Mouse (Mus musculus) liver, embryonic 13.5 days (tissue): ENCODE measurements around the gene Ppp1r14a. TPM values are rescaled to one million over a fixed set of nuclear protein-coding genes. Genes with fewer than 3 reads are reported as not detected.

Experiments used
- ATAC-seq: fragments of 200-750 bp; cut with Nextera tagmentation; 2 replicates; pipeline ENCODE4 v1.8.0; 2017; ENCODE audit warnings: low read depth, mild to moderate bottlenecking, moderate number of reproducible peaks, moderate library complexity
- DNase-seq: peaks from one replicate; pipeline ENCODE4 v3.0.0; 2022
- H3K27ac ChIP-seq: fragments of 300-500 bp; sonication (generic); 2 replicates; pipeline ENCODE4 v1.5.1; 2015; ENCODE audit warnings: moderate library complexity, mild to moderate bottlenecking, inconsistent platforms
- H3K27me3 ChIP-seq: fragments of 300-500 bp; sonication (generic); 2 replicates; pipeline ENCODE4 v1.6.1; 2015; ENCODE audit warnings: mild to moderate bottlenecking, inconsistent platforms
- H3K36me3 ChIP-seq: fragments of 300-500 bp; sonication (generic); 2 replicates; pipeline ENCODE4 v1.6.1; 2015; ENCODE audit warnings: mild to moderate bottlenecking, inconsistent platforms
- H3K4me1 ChIP-seq: fragments of 300-500 bp; sonication (generic); replicated peaks from 2 replicates; pipeline ENCODE4 v1.6.1; 2015; ENCODE audit warnings: inconsistent platforms
- H3K4me2 ChIP-seq: fragments of 300-500 bp; sonication (generic); 2 replicates; pipeline ENCODE4 v1.6.1; 2015; ENCODE audit warnings: inconsistent platforms, mild to moderate bottlenecking, moderate library complexity
- H3K4me3 ChIP-seq: fragments of 300-500 bp; sonication (generic); replicated peaks from 2 replicates; pipeline ENCODE4 v1.5.1; 2015; ENCODE audit warnings: mild to moderate bottlenecking, inconsistent platforms
- H3K9ac ChIP-seq: fragments of 300-500 bp; sonication (generic); 2 replicates; pipeline ENCODE4 v1.6.1; 2015; ENCODE audit warnings: mild to moderate bottlenecking, inconsistent platforms
- H3K9me3 ChIP-seq: fragments of 300-500 bp; sonication (generic); replicated peaks from 2 replicates; pipeline ENCODE4 v1.6.1; 2016; ENCODE audit warnings: inconsistent platforms
- WGBS: fragments of 180-500 bp; shearing (Covaris S2); methylation state at CpG from one replicate; pipeline ENCODE4 v1.1.7; 2015; ENCODE audit not compliant: insufficient replicate concordance; 5-methylcytosine and 5-hydroxymethylcytosine counted together
- polyA plus RNA-seq: library from polyadenylated mRNA; unstranded; fragments of >200 nt; fragmentation: Nextera tagmentation; extraction: Ambion mirVana; gene quantifications from 2 replicates; pipeline ENCODE4 v1.2.1, GENCODE M21; 2015

Gene Ppp1r14a
- polyA plus RNA-seq, 1 experiment from 2014 or later, result 3.6 TPM

DNA sequence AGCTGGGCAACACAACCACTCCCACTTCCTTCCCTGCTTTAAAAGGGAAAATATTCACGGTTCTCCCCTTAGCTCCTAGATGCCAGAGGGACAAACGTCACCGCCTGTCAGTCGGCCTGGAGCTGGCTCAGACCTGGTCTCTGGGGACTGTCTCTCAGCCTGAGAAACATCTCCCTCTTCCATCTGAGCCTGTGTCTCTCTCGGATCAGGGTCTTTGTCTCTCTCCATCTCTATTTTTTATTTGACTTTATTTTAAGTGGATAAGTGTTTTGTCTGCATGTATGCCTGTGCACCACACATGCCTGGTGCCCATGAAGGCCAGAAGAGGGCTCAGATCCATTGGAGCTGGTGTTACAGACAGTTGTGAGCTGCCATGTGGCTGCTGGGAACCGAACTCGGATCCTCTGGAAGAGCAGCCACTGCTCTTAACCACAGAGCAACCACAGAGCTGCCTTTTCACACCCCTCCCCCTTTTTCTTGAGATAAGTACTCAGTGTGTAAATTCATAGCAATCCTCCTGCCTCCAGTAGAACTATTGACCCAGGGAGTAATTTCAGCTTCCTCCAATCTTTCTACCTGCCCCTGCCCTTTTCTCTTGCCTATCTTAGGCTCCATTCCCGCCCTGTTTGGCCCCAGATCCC, 3.5 kb downstream of the Ppp1r14a start:
- H3K4me3 ChIP-seq, result no peak overlapping the region
- H3K27me3 ChIP-seq, result peaks cover 28% of the 10 kb centered on the region

DNA sequence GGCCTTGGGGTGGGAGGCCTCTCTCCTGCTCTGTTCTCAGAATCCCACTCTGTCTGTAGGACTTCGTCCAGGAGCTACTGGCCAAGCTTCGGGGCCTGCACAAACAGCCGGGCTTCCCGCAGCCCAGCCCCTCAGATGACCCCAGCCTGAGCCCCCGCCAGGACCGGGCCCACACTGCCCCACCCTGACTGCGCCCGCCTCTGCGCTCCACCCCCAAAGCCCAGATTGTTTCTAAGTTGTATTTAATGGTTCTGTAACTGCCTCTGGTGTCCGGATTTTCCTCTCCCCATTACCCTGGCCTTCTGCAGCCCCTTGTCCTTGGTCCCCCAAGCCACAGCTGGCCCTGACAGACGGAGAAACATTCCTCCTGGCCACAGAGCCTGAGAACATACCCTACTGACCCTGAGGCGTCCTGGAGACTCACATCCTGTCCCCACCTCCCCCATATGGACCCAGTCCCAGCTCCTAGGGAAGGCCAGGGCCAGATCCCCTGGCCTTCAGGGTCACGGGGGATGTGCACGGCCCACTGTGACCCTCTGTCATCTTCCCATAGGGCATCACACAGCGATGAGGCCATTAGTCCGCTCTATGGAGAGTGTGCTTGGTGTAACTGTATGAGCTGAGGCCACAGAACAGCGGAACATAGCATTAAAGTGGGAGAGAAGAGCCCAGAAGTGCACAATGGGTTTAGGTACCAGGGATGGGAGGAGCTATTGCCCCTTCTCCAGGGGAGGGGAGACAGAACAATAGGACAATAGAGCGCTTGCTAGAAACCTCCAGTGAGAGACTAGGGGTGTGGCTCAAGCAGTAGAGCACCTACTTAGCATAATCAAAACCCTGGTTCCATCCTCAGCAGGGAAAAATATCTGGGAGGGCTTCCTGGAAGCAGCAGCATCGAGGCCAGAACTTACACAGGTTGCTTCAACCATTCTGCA, 4.3 kb downstream of the Ppp1r14a start:
- Histone ChIP-seq H3K27ac (no peak overlapping the region), H3K4me3 (no peak overlapping the region), H3K9me3 (no peaks in the 10 kb centered on the region), H3K9ac (no peak overlapping the region), H3K4me1 (peaks cover 40% of the 10 kb centered on the region), H3K4me2 (no peak overlapping the region), H3K27me3 (peaks cover 25% of the 10 kb centered on the region), H3K36me3 (no peaks in the 10 kb centered on the region)
- 52% methylated on average over 19 of the region's 19 CpGs for WGBS
- ATAC-seq (no peak), DNase-seq (no peak)

More for the DNA sequence above, 3.5 kb downstream of the Ppp1r14a start:
- H3K4me1 ChIP-seq, result peaks cover 40% of the 10 kb centered on the region
- no peak overlapping the region for H3K4me2 ChIP-seq
- 19% methylated on average over 8 of the region's 8 CpGs for WGBS
- no peak overlapping the region for H3K9ac ChIP-seq
- ATAC-seq (no peak), DNase-seq (no peak)
- H3K27ac ChIP-seq, result no peak overlapping the region
- H3K9me3 ChIP-seq, result no peaks in the 10 kb centered on the region
- no peaks in the 10 kb centered on the region for H3K36me3 ChIP-seq

DNA sequence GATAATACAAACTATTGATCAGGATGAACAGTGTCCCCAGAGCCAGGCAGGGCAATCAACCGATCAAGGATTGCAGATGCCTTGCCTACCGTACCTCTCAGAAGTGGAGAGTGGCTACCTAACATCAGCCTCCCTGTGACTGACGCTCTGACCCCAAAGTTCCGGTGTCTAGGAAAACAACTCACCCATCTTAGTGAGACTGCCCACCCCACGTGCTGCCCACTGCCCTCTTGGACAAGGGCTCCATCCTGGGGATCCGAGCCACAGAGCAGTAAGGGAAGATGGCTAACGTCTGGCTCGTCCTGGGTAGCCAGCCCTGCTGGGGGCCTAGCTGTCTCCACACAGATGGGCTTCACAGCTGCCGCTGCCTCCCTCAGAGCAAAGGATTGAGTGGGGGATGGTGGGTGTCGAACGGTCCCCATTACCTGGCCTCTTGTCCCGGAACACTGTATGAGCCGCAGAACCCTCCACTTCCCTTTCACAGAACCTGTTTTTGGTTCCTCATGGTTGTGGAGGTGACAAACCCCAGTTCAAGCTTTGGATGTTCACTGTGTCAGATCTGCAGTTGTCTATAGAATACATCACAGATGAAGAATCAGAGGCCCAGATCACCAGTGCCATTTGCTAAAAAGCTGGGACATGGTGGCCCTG, 5.1 kb downstream of the Ppp1r14a start:
- peaks cover 23% of the 10 kb centered on the region for H3K27me3 ChIP-seq
- no peaks in the 10 kb centered on the region for H3K36me3 ChIP-seq
- DNase-seq (no peak), ATAC-seq (no peak)
- no peak overlapping the region for H3K4me3 ChIP-seq
- H3K4me1 ChIP-seq, result peaks cover 32% of the 10 kb centered on the region
- no peak overlapping the region for H3K4me2 ChIP-seq
- 68% methylated on average over 13 of the region's 13 CpGs for WGBS
- H3K27ac ChIP-seq, result no peak overlapping the region
- H3K9ac ChIP-seq, result no peak overlapping the region
- no peaks in the 10 kb centered on the region for H3K9me3 ChIP-seq

DNA sequence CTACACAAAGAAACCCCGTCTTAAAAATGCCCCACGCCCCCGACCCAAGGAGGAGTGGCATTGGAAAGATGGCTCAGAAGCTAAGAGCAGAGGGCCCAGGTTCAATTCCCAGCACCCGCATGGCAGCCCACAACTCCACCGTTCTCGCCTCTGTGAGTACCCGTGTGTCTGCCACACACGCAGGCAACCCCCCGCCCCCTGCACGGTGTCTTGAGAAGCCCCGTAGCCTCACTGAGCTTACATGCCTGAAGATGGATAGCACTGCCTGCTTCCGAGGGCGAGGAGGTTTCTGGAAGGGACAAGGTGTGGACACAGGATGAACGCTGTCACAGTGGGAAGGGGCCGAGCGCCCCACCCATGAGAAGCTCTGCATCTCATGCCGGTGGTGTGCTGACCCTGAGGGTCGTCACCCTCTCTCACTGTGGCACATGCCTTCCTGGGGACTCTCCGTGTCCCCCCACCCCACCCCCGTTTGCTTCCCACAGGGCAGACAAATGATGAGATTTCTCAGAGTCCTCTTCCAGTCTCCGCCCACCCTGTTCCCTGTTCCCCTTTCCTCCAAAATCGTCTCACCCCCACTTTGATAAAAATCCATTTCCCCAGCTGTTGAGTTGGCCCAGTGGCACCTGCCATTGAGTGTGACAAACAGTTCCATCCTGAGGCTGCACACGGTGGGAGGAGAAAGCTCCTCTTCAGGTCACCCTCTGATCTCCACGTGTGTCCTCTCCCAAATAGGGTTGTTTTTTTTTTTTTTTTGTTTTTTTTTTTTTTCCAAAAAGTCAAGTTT, 6.9 kb downstream of the Ppp1r14a start:
- Histone ChIP-seq H3K9ac (no peak overlapping the region), H3K36me3 (no peaks in the 10 kb centered on the region), H3K9me3 (no peaks in the 10 kb centered on the region), H3K4me2 (no peak overlapping the region), H3K27me3 (peaks cover 10% of the 10 kb centered on the region), H3K4me1 (peaks cover 23% of the 10 kb centered on the region), H3K27ac (no peak overlapping the region), H3K4me3 (no peak overlapping the region)
- DNase-seq, result no peak
- 73% methylated on average over 24 of the region's 24 CpGs for WGBS
- no peak for ATAC-seq

DNA sequence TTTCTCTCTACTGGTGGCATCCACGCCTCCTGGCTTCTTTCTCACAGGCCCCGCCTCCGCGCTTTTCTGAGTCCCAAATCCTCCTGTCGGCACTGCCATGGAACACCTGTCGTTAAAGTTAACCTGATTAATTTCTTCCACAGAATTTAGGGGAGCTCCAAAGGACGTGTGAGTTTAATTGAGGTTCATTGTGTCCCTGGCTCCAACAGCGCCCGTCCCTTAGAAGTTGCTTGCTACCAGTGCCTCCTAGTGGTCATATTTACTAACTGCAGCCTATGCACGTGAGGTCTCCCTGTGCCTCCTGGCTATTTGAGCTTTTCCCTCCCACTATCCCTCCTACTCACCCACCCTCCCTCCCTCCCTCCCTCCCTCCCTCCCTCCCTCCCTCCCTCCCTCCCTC, 7.9 kb downstream of the Ppp1r14a start:
- no peak for ATAC-seq
- H3K27me3 ChIP-seq, result peaks cover 14% of the 10 kb centered on the region
- H3K27ac ChIP-seq, result no peak overlapping the region
- H3K36me3 ChIP-seq, result no peaks in the 10 kb centered on the region
- no peak for DNase-seq
- no peak overlapping the region for H3K4me3 ChIP-seq
- H3K4me2 ChIP-seq, result no peak overlapping the region
- peaks cover 18% of the 10 kb centered on the region for H3K4me1 ChIP-seq
- H3K9me3 ChIP-seq, result no peaks in the 10 kb centered on the region
- H3K9ac ChIP-seq, result no peak overlapping the region
- 14% methylated on average over 10 of the region's 10 CpGs for whole genome bisulfite sequencing

DNA sequence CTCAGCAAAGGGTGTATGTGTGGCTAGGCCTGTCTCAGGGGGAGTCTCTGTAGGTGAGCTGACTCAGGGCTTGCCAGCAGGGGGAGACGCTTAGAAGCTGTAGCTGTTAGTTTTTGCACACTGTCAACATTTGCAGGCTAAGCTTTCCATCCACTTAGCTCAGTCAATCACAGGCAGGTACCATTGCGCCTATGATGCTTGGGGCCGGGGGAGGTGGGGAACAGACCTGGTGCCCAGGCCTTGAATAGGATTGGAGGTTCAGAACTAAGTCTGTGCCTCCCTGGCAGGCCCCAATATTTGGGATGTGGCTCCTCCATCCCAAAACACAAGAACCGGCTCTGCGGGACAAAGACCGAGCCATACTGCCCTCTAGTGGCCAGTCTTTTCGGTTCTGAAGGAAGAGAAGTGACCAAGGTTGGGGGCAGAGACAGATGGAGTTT, 12.0 kb downstream of the Ppp1r14a start:
- DNase-seq, result no peak
- Histone ChIP-seq H3K4me2 (no peak overlapping the region), H3K27me3 (peaks cover 50% of the 10 kb centered on the region)

DNA sequence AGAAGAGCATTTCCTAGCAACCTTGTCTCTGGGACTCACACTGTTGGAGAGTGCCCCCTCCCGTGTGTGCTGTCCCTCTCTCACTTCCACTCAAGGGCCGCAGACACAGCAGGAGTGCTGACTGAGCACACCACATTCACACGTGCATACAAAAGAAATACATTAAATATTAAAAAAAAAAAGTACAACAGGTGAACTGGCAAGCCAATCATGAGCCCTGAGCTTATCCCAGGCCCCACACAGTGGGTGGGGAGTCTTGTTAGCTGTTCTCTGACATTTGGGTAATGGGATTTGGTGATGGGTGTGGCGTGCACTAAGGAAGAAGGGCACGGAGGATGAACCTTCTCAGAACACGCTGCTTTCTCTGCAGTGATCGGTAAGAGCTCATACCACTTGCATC, 13.5 kb downstream of the Ppp1r14a start:
- no peak overlapping the region for H3K4me3 ChIP-seq
- H3K27me3 ChIP-seq, result peaks cover 60% of the 10 kb centered on the region
- H3K4me1 ChIP-seq, result peaks cover 32% of the 10 kb centered on the region
- H3K36me3 ChIP-seq, result no peaks in the 10 kb centered on the region
- WGBS, result 54% methylated on average over 7 of the region's 7 CpGs
- DNase-seq, result no peak
- no peaks in the 10 kb centered on the region for H3K9me3 ChIP-seq
- no peak overlapping the region for H3K27ac ChIP-seq
- H3K4me2 ChIP-seq, result no peak overlapping the region
- H3K9ac ChIP-seq, result no peak overlapping the region
- no peak for ATAC-seq

More for the DNA sequence above, 12.0 kb downstream of the Ppp1r14a start:
- no peak for ATAC-seq
- no peak overlapping the region for H3K27ac ChIP-seq
- H3K9me3 ChIP-seq, result no peaks in the 10 kb centered on the region
- no peak overlapping the region for H3K4me3 ChIP-seq
- WGBS, result 5% methylated on average over 7 of the region's 7 CpGs
- H3K36me3 ChIP-seq, result no peaks in the 10 kb centered on the region
- peaks cover 21% of the 10 kb centered on the region for H3K4me1 ChIP-seq
- no peak overlapping the region for H3K9ac ChIP-seq

DNA sequence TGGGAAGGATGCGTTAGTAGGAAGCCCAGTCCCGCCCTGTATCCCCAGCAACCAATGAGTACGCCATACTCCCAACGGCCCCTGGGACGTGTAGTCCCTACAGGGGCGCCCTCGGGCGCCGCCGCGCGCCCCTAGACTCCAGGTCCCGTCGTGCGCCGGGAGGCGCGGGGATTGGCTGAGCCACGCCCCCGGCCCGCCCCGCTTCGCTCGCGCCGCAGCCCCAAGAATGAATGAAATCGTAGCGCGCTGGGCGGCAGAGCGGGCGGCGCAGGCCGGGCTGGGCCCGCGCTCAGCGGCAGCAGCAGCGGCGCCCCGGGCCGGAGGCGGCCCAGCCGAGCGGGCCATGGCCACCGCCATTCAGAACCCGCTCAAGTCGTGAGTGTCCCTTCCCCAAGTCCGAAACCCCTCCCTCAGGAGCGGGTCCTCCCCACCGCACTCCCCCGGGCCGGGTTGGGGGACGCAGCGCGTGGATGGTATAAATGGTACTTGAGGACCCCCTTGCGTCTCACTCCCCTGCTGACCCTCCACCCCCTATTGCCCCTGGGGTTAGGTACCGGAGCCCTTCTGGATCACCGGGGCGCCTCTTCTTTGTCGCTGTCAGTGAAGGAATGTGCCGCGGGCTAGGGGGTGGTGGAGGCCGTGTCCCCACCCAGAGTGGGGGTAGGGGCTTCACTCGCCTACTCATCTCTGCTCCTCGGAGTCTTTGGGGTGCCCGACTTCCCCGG, 14.8 kb downstream of the Ppp1r14a start, which contains the start of gene Dpf1:
TSS of gene Dpf1 (plus strand) at position 214 of the 725 bp plus-strand sequence.
- ATAC-seq (peak; percentile 70), DNase-seq (peak; percentile 47)
- 1% methylated on average over 67 of the region's 67 CpGs for WGBS
- no peak within 1 kb of the TSS for H3K27ac ChIP-seq
- H3K4me2 ChIP-seq, result peak within 1 kb of the TSS; percentile 80
- H3K27me3 ChIP-seq, result peaks cover 70% of the 10 kb centered on the region
- no peaks in the 10 kb centered on the region for H3K9me3 ChIP-seq
- peak within 1 kb of the TSS; percentile 54 for H3K9ac ChIP-seq
- H3K4me3 ChIP-seq, result peak within 1 kb of the TSS; percentile 56
- peaks cover 44% of the 10 kb centered on the region for H3K4me1 ChIP-seq
- no peaks in the 10 kb centered on the region for H3K36me3 ChIP-seq

DNA sequence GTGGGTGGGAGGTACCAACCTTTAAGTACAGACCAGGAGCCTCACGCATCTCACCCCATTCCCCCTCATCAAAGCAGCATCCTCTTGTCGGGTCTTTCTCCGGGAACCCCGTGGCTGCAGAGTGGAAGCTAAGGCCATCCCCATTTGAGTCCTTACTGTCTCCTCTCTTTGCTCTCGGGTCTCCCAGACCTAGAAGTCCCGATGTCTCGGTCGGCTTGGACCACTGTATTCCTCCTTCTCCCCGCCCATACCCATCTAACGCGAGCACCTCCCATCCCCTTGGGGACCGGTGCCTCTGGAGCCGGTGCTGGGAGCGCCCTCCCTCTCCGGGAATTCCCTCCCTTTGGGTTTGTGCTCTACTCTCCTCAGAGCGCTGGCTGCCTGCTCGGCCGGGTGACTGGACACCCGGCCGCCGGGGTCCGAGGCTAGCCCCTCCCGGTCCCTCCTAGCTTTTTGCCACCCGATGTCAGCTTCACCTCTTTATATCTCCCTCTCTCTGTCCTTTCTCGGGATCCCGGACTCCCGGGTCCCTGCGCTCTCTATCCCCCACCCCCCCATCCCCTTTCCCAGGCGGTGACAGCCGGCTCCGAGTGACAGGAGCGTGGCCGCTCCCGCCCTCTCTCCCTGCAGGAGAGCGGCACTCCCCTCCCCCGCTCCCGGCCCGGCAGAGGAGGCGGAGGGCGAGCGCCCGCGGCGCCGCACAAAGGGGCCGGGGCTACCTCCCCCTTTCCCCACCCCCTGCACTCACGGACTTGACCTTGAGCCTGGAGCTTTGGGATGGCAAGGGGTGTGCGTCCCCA, 15.6 kb downstream of the Ppp1r14a start:
- peaks cover 52% of the 10 kb centered on the region for H3K4me1 ChIP-seq

More for the DNA sequence above, 15.6 kb downstream of the Ppp1r14a start:
- H3K4me3 ChIP-seq, result peak overlapping the region; percentile 56
- no peak for DNase-seq
- H3K4me2 ChIP-seq, result peak overlapping the region; percentile 80
- no peaks in the 10 kb centered on the region for H3K9me3 ChIP-seq
- no peaks in the 10 kb centered on the region for H3K36me3 ChIP-seq
- peaks cover 74% of the 10 kb centered on the region for H3K27me3 ChIP-seq
- ATAC-seq, result no peak
- 1% methylated on average over 48 of the region's 48 CpGs for WGBS
- no peak overlapping the region for H3K27ac ChIP-seq
- peak overlapping the region; percentile 54; the same call in 1 of the 2 replicates for H3K9ac ChIP-seq
